ENCODE assay signal across 19 mouse cellular contexts in genomic region chr12:107713191-107713590, GRCm38 (mm10).
DNase-seq lines count a peak whose midpoint lies in the region; ATAC-seq and TF ChIP-seq lines count a peak whose summit lies in the region.
"Had no signal": no experiment of that assay in that cellular context is flagged by ENCODE, and none has a peak within 500 bp of the region (broad histone marks: within the 10 kb centered on the region; RNA-seq: fewer than 3 reads in every experiment).

No protein-coding gene starts in this region.

- H3K27me3 ChIP-seq in hindbrain, embryonic 10.5 days (ENCODE audit: insufficient read depth, poor library complexity, severe bottlenecking): no peaks in the 10 kb centered on the region; the same call in 1 of the 2 replicates
- no peaks in the 10 kb centered on the region for H3K27me3 ChIP-seq in hindbrain, postnatal 0 days (ENCODE audit: insufficient read depth, low read length)
- H3K27me3 ChIP-seq in embryonic facial prominence, embryonic 12.5 days: no peaks in the 10 kb centered on the region
- no peaks in the 10 kb centered on the region for H3K27me3 ChIP-seq in limb, embryonic 10.5 days (ENCODE audit: low read depth, poor library complexity, severe bottlenecking)
- H3K27me3 ChIP-seq: intestine, embryonic 15.5 days had no signal

- no peak for TF ChIP-seq POLR2A in brain, embryonic 14.5 days (IDR thresholded peaks at IDR 0.05; ENCODE audit: borderline replicate concordance, extremely low read depth, insufficient read depth, insufficient read length, poor library complexity, severe bottlenecking)

- ATAC-seq in hindbrain, postnatal 0 days: no peak
- no peak for ATAC-seq in embryonic facial prominence, embryonic 12.5 days (ENCODE audit: insufficient number of reproducible peaks, insufficient read depth, low FRiP score, low TSS enrichment)
- ATAC-seq: forebrain, embryonic 16.5 days; intestine, embryonic 15.5 days had no signal

- no peak for TF ChIP-seq CTCF in hindbrain, postnatal 0 days (IDR thresholded peaks at IDR 0.05; ENCODE audit: low read depth)
- TF ChIP-seq CTCF in brain, embryonic 14.5 days (IDR thresholded peaks at IDR 0.05; ENCODE audit: borderline replicate concordance, extremely low read depth, insufficient read depth, insufficient read length): no peak

- DNase-seq in hindbrain, embryonic 10.5 days (ENCODE audit: low spot score): no peak
- DNase-seq in hindbrain, postnatal 0 days (ENCODE audit: low spot score): no peak
- peak; percentile 43 for DNase-seq in brain, embryonic 14.5 days (ENCODE audit: low read depth)
- no peak for DNase-seq in limb, embryonic 10.5 days (ENCODE audit: low spot score)
- DNase-seq in adrenal gland, adult 2 months: no peak
- no peak for DNase-seq in thymus, adult 18-20 months
- DNase-seq: adrenal gland, postnatal 14 days; cerebellum, adult 2 months; cerebellum, postnatal 10 days; gastrocnemius, postnatal 10 days; heart, adult 18-20 months; heart, postnatal 10 days; heart, postnatal 4 days; kidney, adult 2 months had no signal

- H3K36me3 ChIP-seq in hindbrain, embryonic 10.5 days: no peaks in the 10 kb centered on the region
- no peaks in the 10 kb centered on the region for H3K36me3 ChIP-seq in hindbrain, postnatal 0 days (ENCODE audit: insufficient read depth, low read length)
- H3K36me3 ChIP-seq in embryonic facial prominence, embryonic 12.5 days: no peaks in the 10 kb centered on the region
- no peaks in the 10 kb centered on the region for H3K36me3 ChIP-seq in limb, embryonic 10.5 days
- H3K36me3 ChIP-seq: heart, embryonic 10.5 days; hindbrain, embryonic 13.5 days; intestine, embryonic 15.5 days had no signal

- WGBS in hindbrain, embryonic 10.5 days: 58% methylated on average over 14 of the region's 14 CpGs
- WGBS in hindbrain, postnatal 0 days: 48% methylated on average over 14 of the region's 14 CpGs
- WGBS in embryonic facial prominence, embryonic 12.5 days: 40% methylated on average over 14 of the region's 14 CpGs
- 80% methylated on average over 14 of the region's 14 CpGs for WGBS in limb, embryonic 10.5 days

- no peak overlapping the region for H3K4me3 ChIP-seq in hindbrain, embryonic 10.5 days
- H3K4me3 ChIP-seq in hindbrain, postnatal 0 days (ENCODE audit: low read length): no peak overlapping the region
- H3K4me3 ChIP-seq in embryonic facial prominence, embryonic 12.5 days: no peak overlapping the region
- no peak overlapping the region for H3K4me3 ChIP-seq in limb, embryonic 10.5 days
- H3K4me3 ChIP-seq: heart, embryonic 10.5 days; hindbrain, embryonic 13.5 days; intestine, embryonic 15.5 days had no signal

- H3K4me2 ChIP-seq in hindbrain, postnatal 0 days (ENCODE audit: low read depth, low read length): no peak overlapping the region
- no peak overlapping the region for H3K4me2 ChIP-seq in embryonic facial prominence, embryonic 12.5 days (replicated peaks)
- H3K4me2 ChIP-seq: hindbrain, embryonic 13.5 days; intestine, embryonic 15.5 days had no signal

- peak overlapping the region; percentile 53; the same call in 1 of the 2 replicates for H3K27ac ChIP-seq in hindbrain, embryonic 10.5 days
- H3K27ac ChIP-seq in hindbrain, postnatal 0 days: no peak overlapping the region
- 0 out of 2 replicates have a peak overlapping the region, but pooled peaks have one; percentile 1 for H3K27ac ChIP-seq in embryonic facial prominence, embryonic 12.5 days
- H3K27ac ChIP-seq in limb, embryonic 10.5 days: 0 out of 2 replicates have a peak overlapping the region, but pooled peaks have one; percentile 14
- H3K27ac ChIP-seq: heart, embryonic 10.5 days; hindbrain, embryonic 13.5 days; intestine, embryonic 15.5 days had no signal

- H3K9me3 ChIP-seq in hindbrain, embryonic 10.5 days: no peaks in the 10 kb centered on the region
- no peaks in the 10 kb centered on the region for H3K9me3 ChIP-seq in hindbrain, postnatal 0 days (ENCODE audit: low read length)
- no peaks in the 10 kb centered on the region for H3K9me3 ChIP-seq in embryonic facial prominence, embryonic 12.5 days
- H3K9me3 ChIP-seq in limb, embryonic 10.5 days (replicated peaks): no peaks in the 10 kb centered on the region
- H3K9me3 ChIP-seq: heart, embryonic 10.5 days; hindbrain, embryonic 13.5 days; intestine, embryonic 15.5 days had no signal

- H3K9ac ChIP-seq in hindbrain, postnatal 0 days (replicated peaks; ENCODE audit: low read length): no peak overlapping the region
- H3K9ac ChIP-seq in embryonic facial prominence, embryonic 12.5 days: no peak overlapping the region
- H3K9ac ChIP-seq: hindbrain, embryonic 13.5 days; intestine, embryonic 15.5 days had no signal

- H3K4me1 ChIP-seq in hindbrain, embryonic 10.5 days (replicated peaks): peaks cover 43% of the 10 kb centered on the region
- H3K4me1 ChIP-seq in hindbrain, postnatal 0 days (ENCODE audit: insufficient read depth, low read length): no peaks in the 10 kb centered on the region
- H3K4me1 ChIP-seq in embryonic facial prominence, embryonic 12.5 days: peaks cover 40% of the 10 kb centered on the region
- peaks cover 42% of the 10 kb centered on the region for H3K4me1 ChIP-seq in limb, embryonic 10.5 days
